ENCODE assay signal across 12 mouse cellular contexts in the genomic region with DNA sequence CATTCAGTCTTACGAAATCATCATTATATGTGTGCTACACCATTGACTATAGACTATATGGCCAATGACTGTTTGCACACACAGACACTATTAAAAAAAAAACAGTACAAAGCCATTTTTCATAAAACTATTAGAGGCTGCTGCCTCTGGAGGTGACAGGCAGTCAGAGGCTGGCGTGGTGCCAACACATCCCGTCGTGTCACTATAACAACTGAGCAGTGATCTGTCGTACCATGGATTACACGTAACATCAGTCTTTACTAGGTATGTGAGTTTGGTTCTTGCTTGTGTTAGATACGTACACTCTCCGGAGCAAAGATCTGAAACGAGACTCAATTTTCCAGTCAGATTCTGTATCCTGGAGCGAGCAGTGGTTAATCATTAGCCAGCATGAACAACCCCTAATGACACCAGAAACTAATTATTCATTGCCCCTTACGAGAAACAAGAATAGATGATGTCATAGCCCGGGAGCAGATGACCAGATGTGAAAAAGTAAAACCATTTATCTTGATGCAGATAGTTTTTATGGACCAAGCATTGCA. TPM values are rescaled to one million over a fixed set of nuclear protein-coding genes. Genes with fewer than 3 reads are reported as not detected.
DNase-seq lines count a peak whose midpoint lies in the region; ATAC-seq and TF ChIP-seq lines count a peak whose summit lies in the region.
"Had no signal": no experiment of that assay in that cellular context is flagged by ENCODE, and none has a peak within 500 bp of the region (broad histone marks: within the 10 kb centered on the region; RNA-seq: fewer than 3 reads in every experiment).

No protein-coding gene starts in this region.

- no peak overlapping the region for H3K4me2 ChIP-seq in liver, embryonic 11.5 days
- no peak overlapping the region for H3K4me2 ChIP-seq in CH12.LX (ENCODE audit: insufficient read depth, low read depth, poor library complexity, severe bottlenecking)

- H3K4me1 ChIP-seq in liver, adult 2 months (ENCODE audit: control insufficient read depth, insufficient read depth, low read length), result peaks cover 9% of the 10 kb centered on the region
- H3K4me1 ChIP-seq in liver, embryonic 11.5 days (replicated peaks; ENCODE audit: control insufficient read depth, insufficient read depth, low read length), result no peaks in the 10 kb centered on the region
- H3K4me1 ChIP-seq in CH12.LX (ENCODE audit: control insufficient read depth in 1 of 2, insufficient read depth in 2 of 2), result peaks cover 0 to 36% of the 10 kb centered on the region in 2 experiments; a peak in 3 of 4 replicates

- WGBS in liver, adult 2 months, result 23% methylated on average over 12 of the region's 12 CpGs
- 78% methylated on average over 12 of the region's 12 CpGs for WGBS in liver, embryonic 11.5 days

- no peaks in the 10 kb centered on the region; the same call in 1 of the 2 replicates for H3K79me2 ChIP-seq in liver, adult 2 months (ENCODE audit: control insufficient read depth, insufficient read depth, low read length)
- H3K79me2 ChIP-seq in CH12.LX (replicated peaks; ENCODE audit: control insufficient read depth, extremely low read depth, insufficient read depth, poor library complexity, severe bottlenecking), result peaks cover 32% of the 10 kb centered on the region

- intact Hi-C loops in left cerebral cortex, postnatal 36 days (cut with DNase I), result no loop called here

- peak overlapping the region; percentile 19; the same call in 1 of the 2 replicates for H3K4me3 ChIP-seq in liver, adult 2 months (ENCODE audit: insufficient read depth, low read depth, low read length)
- H3K4me3 ChIP-seq in liver, embryonic 11.5 days (ENCODE audit: low read depth, low read length), result no peak overlapping the region
- H3K4me3 ChIP-seq in CH12.LX (replicated peaks in 1 of 3; ENCODE audit: low read depth in 2 of 3, low read length in 2 of 3, poor library complexity in 1 of 3), result no peak overlapping the region

- TF ChIP-seq POLR2A in liver, adult 2 months (IDR thresholded peaks at IDR 0.05; ENCODE audit: extremely low read depth, insufficient read depth, low read length), result no peak
- TF ChIP-seq POLR2A in CH12.LX (IDR thresholded peaks at IDR 0.05; ENCODE audit: low read depth, low read length), result no peak

- no peaks in the 10 kb centered on the region for H3K9me3 ChIP-seq in liver, embryonic 11.5 days (ENCODE audit: control insufficient read depth, low read length)
- H3K9me3 ChIP-seq in CH12.LX (replicated peaks; ENCODE audit: low read length), result peaks cover 7% of the 10 kb centered on the region

- peak overlapping the region; percentile 32; the same call in 1 of the 2 replicates for H3K9ac ChIP-seq in liver, adult 2 months (ENCODE audit: low read depth, low read length)
- no peak overlapping the region for H3K9ac ChIP-seq in liver, embryonic 11.5 days (ENCODE audit: low read depth, low read length)
- H3K9ac ChIP-seq in CH12.LX (ENCODE audit: insufficient read depth, low read depth), result no peak overlapping the region

- DNase-seq in adrenal gland, postnatal 25 days, result peak; percentile 46
- DNase-seq in adrenal gland, adult 18-20 months (ENCODE audit: low spot score in 2 of 2), result no peak
- DNase-seq in liver, adult 2 months (ENCODE audit: extremely low read depth, low read depth, low spot score), result peak; percentile 76
- DNase-seq in liver, embryonic 11.5 days (ENCODE audit: low spot score), result no peak
- DNase-seq in CH12.LX (ENCODE audit: extremely low read depth), result no peak
- peak; percentile 57 for DNase-seq in kidney, adult 9 months
- DNase-seq in cerebellum, postnatal 36 days, result no peak
- DNase-seq in left cerebral cortex, postnatal 36 days (ENCODE audit: low spot score in 2 of 2), result no peak
- DNase-seq: cerebellum, adult 8-10 months; heart, adult 11 months; heart, postnatal 36 days had no signal

- in situ Hi-C loops in CH12.LX (cut with MboI; ENCODE audit: low pct_ligation_motif_present, low pct_unique_long_range_greater_than_20kb, low sequenced_read_pairs), result no loop called here

- TF ChIP-seq EP300 in CH12.LX (IDR thresholded peaks at IDR 0.05; ENCODE audit: low read length), result no peak

- no peaks in the 10 kb centered on the region for H3K36me3 ChIP-seq in liver, adult 2 months (ENCODE audit: control insufficient read depth, insufficient read depth, low read length)
- H3K36me3 ChIP-seq in liver, embryonic 11.5 days (ENCODE audit: control insufficient read depth, insufficient read depth, low read length), result no peaks in the 10 kb centered on the region
- H3K36me3 ChIP-seq in CH12.LX (replicated peaks in 1 of 2; ENCODE audit: control insufficient read depth in 1 of 2, insufficient read depth in 1 of 2, low read length in 1 of 2), result peaks cover 20 to 57% of the 10 kb centered on the region in 2 experiments

- dilution Hi-C loops in CH12.LX (cut with MboI; ENCODE audit: extremely low pct_ligation_motif_present, extremely low pct_unique_long_range_greater_than_20kb, low sequenced_read_pairs), result no loop called here

- TF ChIP-seq CTCF in liver, adult 2 months (IDR thresholded peaks at IDR 0.05; ENCODE audit: low read depth, low read length), result peak; percentile 18; the same call in 1 of the 2 replicates
- no peak for TF ChIP-seq CTCF in CH12.LX (conservative IDR thresholded peaks at IDR 0.05 in 1 of 2, IDR thresholded peaks at IDR 0.05 in 1 of 2; ENCODE audit: low read depth in 2 of 2, low read length in 2 of 2)

- no peaks in the 10 kb centered on the region for H3K27me3 ChIP-seq in liver, adult 2 months (ENCODE audit: control insufficient read depth, insufficient read depth, low read length)
- H3K27me3 ChIP-seq in liver, embryonic 11.5 days (replicated peaks; ENCODE audit: control insufficient read depth, insufficient read depth, low read length), result 0 out of 2 replicates have a peak, but pooled peaks cover 4% of the 10 kb centered on the region
- no peaks in the 10 kb centered on the region for H3K27me3 ChIP-seq in CH12.LX (replicated peaks)

- ATAC-seq in liver, embryonic 11.5 days (replicated peaks; ENCODE audit: low FRiP score), result no peak
- ATAC-seq: lung, postnatal 0 days had no signal

- TF ChIP-seq RAD21 in CH12.LX (IDR thresholded peaks at IDR 0.05; ENCODE audit: low read depth, low read length), result no peak

- H3K27ac ChIP-seq in liver, adult 2 months (replicated peaks; ENCODE audit: insufficient read depth, low read depth, low read length), result no peak overlapping the region
- no peak overlapping the region for H3K27ac ChIP-seq in liver, embryonic 11.5 days (ENCODE audit: low read depth, low read length)
- H3K27ac ChIP-seq in CH12.LX (ENCODE audit: insufficient read depth, low read depth), result no peak overlapping the region

TF ChIP-seq in CH12.LX, 34 proteins besides CTCF, POLR2A, EP300 and RAD21:
- peak; percentile 20; the same call in 1 of the 2 replicates for TF ChIP-seq SIN3A (IDR thresholded peaks at IDR 0.05; ENCODE audit: low read length)
- 0 out of 2 replicates have a peak, but pooled peaks have one; percentile 8 for TF ChIP-seq ETS1 (conservative IDR thresholded peaks at IDR 0.05; ENCODE audit: low read depth, low read length)
- TF ChIP-seq BHLHE40 (IDR thresholded peaks at IDR 0.05; ENCODE audit: low read depth, low read length), result 0 out of 2 replicates have a peak, but pooled peaks have one; percentile 10
- TF ChIP-seq KAT2A (IDR thresholded peaks at IDR 0.05; ENCODE audit: insufficient replicate concordance, low read length), result no peak

RNA-seq across cellular contexts. Expression of a gene that starts 3.6 kb away (rescaled TPM):
- total RNA-seq in adrenal gland, postnatal 25 days (2021), result 73.0 and 74.7 TPM in 2 replicates
- 10 to 100 TPM; 42.5 to 58.2 TPM for total RNA-seq in adrenal gland, adult 18-20 months (2021)
- 10.6 and 16.2 TPM in 2 replicates for total RNA-seq in liver, adult 2 months (2014; rRNA removed)
- 14.5 and 17.0 TPM in 2 replicates for polyA plus RNA-seq in liver, adult 2 months (2012; rRNA removed)
- 26.6 and 30.8 TPM in 2 replicates for polyA plus RNA-seq in liver, embryonic 11.5 days (2014; fragmentation: Nextera tagmentation; extraction: Ambion mirVana)
- 37.0 and 44.5 TPM in 2 replicates for total RNA-seq in CH12.LX (2012; rRNA removed)
- total RNA-seq in CH12.LX (2014; rRNA removed), result 66.3 and 70.6 TPM in 2 replicates
- polyA plus RNA-seq in CH12.LX (2012; ENCODE audit: insufficient read length, low read depth), result 59.2 and 74.4 TPM in 2 replicates
- 1 to 10 TPM in 1 of 2 experiments, under 1 TPM in 1; 0.99 to 1.2 TPM for total RNA-seq in left cerebral cortex, postnatal 36 days (2021)

Comparison
In these comparisons a context has a peak if more than half of its experiments do, and no peak if none do; other contexts are left out.
1. DNase-seq: peak in adrenal gland, postnatal 25 days (single experiment), liver, adult 2 months (single experiment) and kidney, adult 9 months (single experiment); none in adrenal gland, adult 18-20 months (0 of 2), liver, embryonic 11.5 days (single experiment), CH12.LX (single experiment), cerebellum, postnatal 36 days (0 of 2) and left cerebral cortex, postnatal 36 days (0 of 2).